Mouse (Mus musculus) liver, embryonic 11.5 days (tissue): ENCODE measurements around the gene Cntnap1. TPM values are rescaled to one million over a fixed set of nuclear protein-coding genes. Genes with fewer than 3 reads are reported as not detected.
"Not testable (repeated sequence)": the region's sequence is repeated elsewhere in the genome, so short reads cannot be mapped to it uniquely, and the experiment has no call there.

Source experiments
- ATAC-seq: fragments of 200-750 bp; cut with Nextera tagmentation; replicated peaks from 2 replicates; pipeline ENCODE4 v1.8.0; 2017; ENCODE audit warnings: moderate number of reproducible peaks, mild to moderate bottlenecking, moderate TSS enrichment, moderate library complexity; ENCODE audit not compliant: low FRiP score
- DNase-seq: peaks from one replicate; pipeline ENCODE4 v3.0.0-alpha.2; 2017; ENCODE audit warnings: low spot score
- H3K27ac ChIP-seq: fragments of 300-500 bp; sonication (generic); 2 replicates; pipeline ENCODE4 v1.5.1; 2014; ENCODE audit warnings: mild to moderate bottlenecking, low read depth, low read length, control low read depth
- H3K27me3 ChIP-seq: fragments of 300-500 bp; sonication (generic); replicated peaks from 2 replicates; pipeline ENCODE4 v1.6.1; 2014; ENCODE audit warnings: low read length, mixed read lengths; ENCODE audit not compliant: control insufficient read depth, insufficient read depth
- H3K36me3 ChIP-seq: fragments of 300-500 bp; sonication (generic); 2 replicates; pipeline ENCODE4 v1.6.1; 2014; ENCODE audit warnings: mild to moderate bottlenecking, low read length, moderate library complexity, mixed read lengths; ENCODE audit not compliant: control insufficient read depth, insufficient read depth
- H3K4me1 ChIP-seq: fragments of 300-500 bp; sonication (generic); replicated peaks from 2 replicates; pipeline ENCODE4 v1.6.1; 2014; ENCODE audit warnings: low read length, mixed read lengths; ENCODE audit not compliant: control insufficient read depth, insufficient read depth
- H3K4me2 ChIP-seq: fragments of 300-500 bp; sonication (generic); 2 replicates; pipeline ENCODE4 v1.6.1; 2014; ENCODE audit warnings: mild to moderate bottlenecking, control low read depth, moderate library complexity
- H3K4me3 ChIP-seq: fragments of 300-500 bp; sonication (generic); 2 replicates; pipeline ENCODE4 v1.5.1; 2014; ENCODE audit warnings: low read depth, low read length, control low read depth
- H3K9ac ChIP-seq: fragments of 300-500 bp; sonication (generic); 2 replicates; pipeline ENCODE4 v1.6.1; 2014; ENCODE audit warnings: low read depth, low read length, control low read depth
- H3K9me3 ChIP-seq: fragments of 300-500 bp; sonication (generic); 2 replicates; pipeline ENCODE4 v1.6.1; 2016; ENCODE audit warnings: low read length, inconsistent platforms, mixed read lengths; ENCODE audit not compliant: control insufficient read depth
- WGBS: fragments of 180-500 bp; shearing (Covaris S2); extraction: QIAGEN DNeasy Blood & Tissue Kit; methylation state at CpG from one replicate; pipeline ENCODE4 v1.1.7; 2014; 5-methylcytosine and 5-hydroxymethylcytosine counted together
- polyA plus RNA-seq: library from polyadenylated mRNA; unstranded; fragments of >200 nt; fragmentation: Nextera tagmentation; extraction: Ambion mirVana; gene quantifications from 2 replicates; pipeline ENCODE4 v1.2.1, GENCODE M21; 2014

Cntnap1 gene
- 0.34 and 0.40 TPM in 2 replicates for polyA plus RNA-seq

DNA sequence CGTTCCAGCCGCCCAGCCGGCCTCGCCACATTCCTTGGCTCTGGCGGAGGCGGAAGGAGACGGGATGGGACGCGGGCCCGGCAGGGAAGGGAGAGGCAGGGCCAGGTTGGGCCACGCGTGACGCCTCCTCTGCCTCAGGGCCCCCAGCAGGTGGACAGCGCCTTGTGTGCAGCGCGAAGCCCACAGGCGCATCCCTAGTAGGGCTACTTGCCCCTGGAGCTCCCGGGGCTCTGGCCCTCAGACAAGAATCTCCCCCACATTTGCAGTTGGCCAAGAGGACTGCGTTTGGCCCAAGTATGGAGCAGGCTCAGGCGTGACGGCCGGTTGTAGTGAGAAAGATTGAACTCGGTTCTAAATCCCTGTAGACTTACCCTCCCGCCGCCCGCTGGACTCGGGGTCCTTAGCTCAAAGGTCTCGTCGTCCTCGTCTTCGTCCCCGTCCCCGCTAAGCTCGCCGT is at the start of gene Cntnap1:
Gene Cntnap1 (plus strand): TSS at position 170 of the 457 bp plus-strand sequence.
- ATAC-seq = no peak
- H3K27ac ChIP-seq = 0 out of 2 replicates have a peak within 1 kb of the TSS, but pooled peaks have one; percentile 52
- H3K9me3 ChIP-seq = no peaks in the 10 kb centered on the region
- peak; percentile 64 for DNase-seq
- H3K4me1 ChIP-seq = peaks cover 51% of the 10 kb centered on the region
- 3% methylated on average over 35 of the region's 35 CpGs for WGBS
- peak within 1 kb of the TSS; percentile 88 for H3K4me2 ChIP-seq
- peaks cover 99% of the 10 kb centered on the region for H3K27me3 ChIP-seq
- H3K36me3 ChIP-seq = peaks cover 7% of the 10 kb centered on the region
- peak within 1 kb of the TSS; percentile 47 for H3K9ac ChIP-seq
- H3K4me3 ChIP-seq = peak within 1 kb of the TSS; percentile 61

DNA sequence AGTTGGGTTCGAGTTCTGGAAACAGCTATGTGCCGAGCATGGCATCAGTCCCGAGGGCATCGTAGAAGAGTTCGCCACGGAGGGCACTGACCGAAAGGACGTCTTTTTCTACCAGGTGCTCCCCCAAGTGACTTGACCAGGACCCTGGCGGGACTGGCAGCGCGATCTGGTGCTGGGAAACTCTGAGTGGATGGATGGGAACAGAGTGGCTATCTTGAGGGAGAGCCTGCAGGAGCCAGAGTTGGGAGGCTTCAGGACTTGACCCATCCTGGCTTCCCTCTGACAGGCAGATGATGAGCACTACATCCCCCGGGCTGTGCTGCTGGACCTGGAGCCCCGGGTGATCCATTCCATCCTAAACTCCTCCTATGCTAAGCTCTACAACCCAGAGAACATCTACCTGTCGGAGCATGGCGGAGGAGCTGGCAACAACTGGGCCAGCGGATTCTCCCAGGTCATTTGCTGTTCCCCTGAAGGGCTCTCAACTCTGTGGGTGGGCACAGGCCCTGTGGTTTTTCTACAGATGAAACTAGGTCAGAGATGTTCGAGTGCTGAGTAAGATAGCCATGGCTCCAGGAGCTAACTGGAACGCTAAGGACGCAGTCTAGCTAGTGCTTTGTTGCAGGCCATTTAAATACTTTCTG is 49.7 kb upstream of the Cntnap1 start:
- Histone ChIP-seq H3K27ac (peak overlapping the region; percentile 88), H3K36me3 (peaks cover 7% of the 10 kb centered on the region), H3K4me3 (peak overlapping the region; percentile 98), H3K4me1 (peaks cover 18% of the 10 kb centered on the region), H3K9me3 (no peaks in the 10 kb centered on the region), H3K27me3 (no peaks in the 10 kb centered on the region), H3K9ac (peak overlapping the region; percentile 62), H3K4me2 (peak overlapping the region; percentile 89)
- 25% methylated on average over 19 of the region's 19 CpGs for WGBS
- DNase-seq = no peak
- no peak for ATAC-seq

DNA sequence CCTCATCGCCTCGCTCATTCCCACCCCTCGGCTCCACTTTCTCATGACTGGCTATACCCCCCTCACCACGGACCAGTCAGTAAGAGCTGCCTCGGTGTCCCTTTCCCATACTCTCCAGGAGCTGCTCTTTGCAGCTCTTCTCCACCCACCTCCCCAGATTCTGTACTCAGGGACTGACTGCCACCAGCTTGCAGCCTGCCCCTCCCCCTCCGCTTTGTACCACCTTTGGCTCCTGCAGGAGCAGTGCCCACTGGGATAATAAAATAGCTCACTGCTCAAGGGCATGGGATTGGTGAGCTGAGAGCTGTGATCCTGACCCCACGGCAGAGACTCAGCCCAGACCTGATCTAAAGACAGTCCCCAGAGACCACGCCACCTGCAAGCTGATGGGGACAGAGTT is 45.8 kb upstream of the Cntnap1 start:
- not testable (repeated sequence) for ATAC-seq, H3K27ac ChIP-seq, DNase-seq, H3K9me3 ChIP-seq, H3K4me3 ChIP-seq, H3K27me3 ChIP-seq, H3K4me2 ChIP-seq, H3K9ac ChIP-seq, H3K4me1 ChIP-seq
- WGBS = 87% methylated on average over 8 of the region's 8 CpGs
- peaks cover 22% of the 10 kb centered on the region for H3K36me3 ChIP-seq

DNA sequence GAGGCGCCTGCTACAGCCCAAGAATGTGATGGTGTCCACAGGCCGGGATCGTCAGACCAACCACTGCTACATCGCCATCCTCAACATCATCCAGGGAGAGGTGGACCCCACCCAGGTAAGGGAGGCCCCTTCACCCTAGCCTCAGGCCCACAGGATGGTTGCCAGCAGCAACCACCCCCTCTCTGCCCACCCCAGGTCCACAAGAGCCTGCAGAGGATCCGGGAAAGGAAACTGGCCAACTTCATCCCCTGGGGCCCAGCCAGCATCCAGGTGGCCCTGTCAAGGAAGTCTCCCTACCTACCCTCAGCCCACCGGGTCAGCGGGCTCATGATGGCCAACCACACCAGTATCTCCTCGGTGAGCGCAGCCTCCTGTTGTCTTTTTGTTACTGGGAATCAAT is 45.3 kb upstream of the Cntnap1 start:
- 93% methylated on average over 7 of the region's 9 CpGs for WGBS
- H3K4me2 ChIP-seq, DNase-seq, H3K4me3 ChIP-seq, H3K27me3 ChIP-seq, H3K9ac ChIP-seq, H3K9me3 ChIP-seq, H3K4me1 ChIP-seq, H3K27ac ChIP-seq, ATAC-seq: not testable (repeated sequence)
- H3K36me3 ChIP-seq = peaks cover 22% of the 10 kb centered on the region

DNA sequence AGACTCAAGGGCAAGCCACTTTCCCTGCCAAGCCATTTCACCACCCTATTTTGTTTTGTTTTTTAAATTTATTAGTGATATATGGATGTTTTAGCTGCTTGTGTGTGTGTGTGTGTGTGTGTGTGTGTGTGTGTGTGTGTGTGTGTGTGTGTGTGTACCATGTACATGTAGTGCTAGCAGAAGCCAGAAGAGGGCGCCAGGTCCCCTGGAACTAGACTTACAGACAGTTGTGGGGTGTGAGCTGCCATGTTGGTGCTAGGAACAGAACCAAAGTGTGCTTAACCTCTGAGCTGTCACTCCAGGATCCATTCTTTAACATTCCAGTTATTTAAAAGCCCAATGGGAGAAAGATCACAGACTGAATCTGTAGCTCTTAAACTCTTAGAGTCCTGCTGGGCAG is 43.2 kb upstream of the Cntnap1 start:
- no peak overlapping the region for H3K27ac ChIP-seq
- H3K9ac ChIP-seq = no peak overlapping the region
- 95% methylated on average over 1 of the region's 1 CpGs for WGBS
- H3K36me3 ChIP-seq = peaks cover 22% of the 10 kb centered on the region
- no peak overlapping the region for H3K4me2 ChIP-seq
- no peak overlapping the region for H3K4me3 ChIP-seq
- ATAC-seq (no peak), DNase-seq (no peak)
- H3K9me3 ChIP-seq = no peaks in the 10 kb centered on the region
- peaks cover 8% of the 10 kb centered on the region for H3K4me1 ChIP-seq
- no peaks in the 10 kb centered on the region for H3K27me3 ChIP-seq

DNA sequence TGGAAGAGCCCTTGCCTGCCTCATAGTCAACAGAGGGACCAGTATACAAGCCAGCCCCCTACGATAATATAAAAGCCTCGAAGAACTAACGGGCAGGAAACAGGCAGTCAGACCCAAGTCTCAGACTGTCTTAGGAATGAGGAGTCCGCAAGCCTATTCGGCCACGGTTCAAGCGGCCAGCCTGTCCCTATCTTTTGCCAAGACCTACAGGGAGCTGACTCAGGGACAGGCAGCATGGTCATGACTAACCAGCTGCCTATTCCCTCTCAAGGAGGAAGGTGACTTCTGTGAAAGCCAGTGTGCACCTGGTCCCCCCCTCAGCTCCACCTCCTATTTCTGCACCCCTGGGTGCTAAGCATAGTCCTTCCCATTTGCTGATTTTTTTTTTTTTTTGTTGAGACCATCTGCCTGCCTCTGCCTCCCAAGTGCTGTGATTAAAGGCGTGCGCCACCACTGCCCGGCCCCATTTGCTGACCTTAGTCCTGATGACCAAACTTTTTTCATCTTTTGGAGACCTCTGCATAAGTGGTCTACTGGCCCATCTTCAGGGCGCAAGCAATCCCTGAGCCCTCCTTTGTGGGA is 41.2 kb upstream of the Cntnap1 start:
- Histone ChIP-seq H3K4me2 (no peak overlapping the region), H3K27ac (no peak overlapping the region), H3K27me3 (no peaks in the 10 kb centered on the region), H3K9ac (no peak overlapping the region), H3K4me3 (no peak overlapping the region), H3K9me3 (no peaks in the 10 kb centered on the region), H3K36me3 (peaks cover 19% of the 10 kb centered on the region), H3K4me1 (peaks cover 8% of the 10 kb centered on the region)
- no peak for ATAC-seq
- DNase-seq = no peak
- 78% methylated on average over 11 of the region's 11 CpGs for WGBS

DNA sequence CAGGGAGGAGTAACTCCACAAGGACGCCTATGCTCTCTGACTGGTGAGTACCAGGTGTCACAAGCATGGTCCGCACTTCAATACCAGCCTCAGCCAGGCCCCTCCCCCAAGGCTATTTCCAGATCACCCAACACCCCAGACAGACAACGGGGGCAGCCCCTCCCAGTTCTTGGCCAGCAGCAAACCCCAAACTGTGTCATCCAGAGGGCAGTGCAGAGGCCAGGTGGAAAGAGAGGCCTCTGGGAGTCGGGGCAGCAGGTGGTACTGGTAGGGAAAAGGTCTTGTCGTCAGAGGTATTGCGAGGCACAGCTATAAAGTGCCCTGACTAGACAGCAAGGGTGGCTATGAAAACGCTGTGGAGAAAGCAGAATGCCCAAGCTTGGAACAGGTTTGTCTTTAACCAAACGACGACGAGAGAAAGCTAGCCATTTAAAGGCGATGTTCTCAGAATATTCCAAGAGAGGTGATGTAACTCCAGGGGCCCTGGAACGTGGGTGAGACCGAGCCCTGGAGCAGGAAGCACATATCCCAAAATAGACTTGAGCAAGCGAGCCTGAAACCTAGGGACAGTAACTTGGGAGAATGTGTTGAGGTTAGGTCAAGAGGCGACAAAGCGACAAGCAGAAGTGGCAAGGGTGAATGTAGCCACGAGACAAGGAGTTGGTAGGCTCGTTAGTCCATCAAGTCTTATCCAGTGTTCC is 40.1 kb upstream of the Cntnap1 start:
- ATAC-seq = no peak
- H3K27ac ChIP-seq = no peak overlapping the region
- peaks cover 19% of the 10 kb centered on the region for H3K36me3 ChIP-seq
- 39% methylated on average over 18 of the region's 18 CpGs for WGBS
- no peak overlapping the region for H3K4me3 ChIP-seq
- H3K9me3 ChIP-seq = no peaks in the 10 kb centered on the region
- peaks cover 8% of the 10 kb centered on the region for H3K4me1 ChIP-seq
- H3K27me3 ChIP-seq = no peaks in the 10 kb centered on the region
- H3K4me2 ChIP-seq = no peak overlapping the region
- DNase-seq = no peak
- no peak overlapping the region; the same call in 1 of the 2 replicates for H3K9ac ChIP-seq

DNA sequence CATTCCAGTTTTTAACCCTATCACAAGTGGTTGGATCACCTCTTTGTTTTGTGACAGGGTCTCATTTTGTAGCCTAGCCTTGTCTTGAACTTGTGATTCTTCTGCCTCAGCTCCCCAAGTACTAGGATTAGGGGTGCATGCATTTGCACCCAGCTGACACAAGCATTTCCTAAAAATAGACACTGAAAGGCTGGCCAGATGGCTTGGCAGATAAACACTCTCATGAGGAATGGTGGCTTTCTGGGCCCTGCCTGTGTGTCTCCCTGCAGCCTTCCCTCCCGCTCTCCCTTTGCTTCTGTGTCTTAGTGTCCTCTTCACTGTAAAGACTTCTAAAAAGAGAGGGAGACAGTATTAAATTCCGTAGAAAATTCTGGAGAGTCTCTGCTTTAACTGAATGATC is 39.1 kb upstream of the Cntnap1 start:
- H3K36me3 ChIP-seq = peaks cover 10% of the 10 kb centered on the region
- no peak overlapping the region; the same call in 1 of the 2 replicates for H3K27ac ChIP-seq
- WGBS = 73% methylated on average over 2 of the region's 2 CpGs
- H3K9ac ChIP-seq = no peak overlapping the region
- H3K27me3 ChIP-seq = no peaks in the 10 kb centered on the region
- H3K4me1 ChIP-seq = peaks cover 8% of the 10 kb centered on the region
- H3K4me3 ChIP-seq = no peak overlapping the region
- no peak for DNase-seq
- H3K4me2 ChIP-seq = no peak overlapping the region
- no peak for ATAC-seq
- H3K9me3 ChIP-seq = no peaks in the 10 kb centered on the region
